Mouse (Mus musculus) stomach, postnatal 0 days (tissue): ENCODE measurements around the gene Cyp1a1.

Source experiments
- CTCF ChIP-seq: IDR thresholded peaks from 2 replicates; pipeline ENCODE4 v1.5.1; 2016; ENCODE audit warnings: antibody characterized with exemption, low read depth, mild to moderate bottlenecking, moderate library complexity
- EP300 ChIP-seq: optimal IDR thresholded peaks from 2 replicates; pipeline ENCODE3; 2016; ENCODE audit warnings: antibody characterized with exemption

DNA sequence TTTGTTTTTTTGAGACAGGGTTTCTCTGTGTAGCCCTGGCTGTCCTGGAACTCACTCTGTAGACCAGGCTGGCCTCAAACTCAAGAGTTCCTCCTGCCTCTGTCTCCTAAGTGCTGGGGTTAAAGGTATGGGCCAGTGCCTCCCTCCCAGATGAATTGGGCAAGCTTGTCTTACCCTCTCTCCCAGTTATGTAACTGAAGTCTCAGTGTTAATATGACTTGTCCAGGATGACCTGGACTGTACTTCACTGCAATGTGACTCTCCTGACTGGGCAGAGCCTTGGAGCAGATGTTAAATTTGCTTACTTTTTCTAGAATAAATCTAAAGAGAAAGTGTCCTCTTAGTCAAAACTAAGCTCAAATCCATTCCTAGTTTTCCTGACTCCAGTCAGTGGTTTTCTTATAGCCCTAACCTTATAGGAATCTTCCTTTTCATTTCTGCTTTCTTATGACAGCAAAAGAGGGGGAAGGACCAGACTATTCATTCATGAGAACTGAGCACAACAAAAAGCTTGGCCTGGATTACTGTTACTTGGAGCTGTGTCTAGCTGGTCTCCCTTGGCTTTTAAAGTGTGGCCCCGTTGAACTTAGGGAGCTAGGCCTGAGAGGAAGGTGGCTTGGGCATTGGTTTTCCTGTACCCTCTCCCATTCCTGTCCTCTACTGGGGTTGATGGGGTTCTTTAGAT is 10.9 kb downstream of the Cyp1a1 start:
- TF ChIP-seq EP300 (no peak), CTCF (no peak)
